Mouse (Mus musculus) cortical plate, adult 2 months (tissue): Measurements from ENCODE around the gene Il3ra.

Experiments used
- CTCF ChIP-seq: fragments of 200-500 bp; IDR thresholded peaks from 2 replicates; pipeline ENCODE4 v1.5.1; 2011; ENCODE audit warnings: mild to moderate bottlenecking, control low read depth, low read length; ENCODE audit not compliant: insufficient read depth; ENCODE audit errors: extremely low read depth
- POLR2A ChIP-seq: fragments of 200-500 bp; IDR thresholded peaks from 2 replicates; pipeline ENCODE4 v1.6.1; 2011; ENCODE audit warnings: mild to moderate bottlenecking, low read length, control low read depth; ENCODE audit not compliant: insufficient read depth; ENCODE audit errors: extremely low read depth

DNA sequence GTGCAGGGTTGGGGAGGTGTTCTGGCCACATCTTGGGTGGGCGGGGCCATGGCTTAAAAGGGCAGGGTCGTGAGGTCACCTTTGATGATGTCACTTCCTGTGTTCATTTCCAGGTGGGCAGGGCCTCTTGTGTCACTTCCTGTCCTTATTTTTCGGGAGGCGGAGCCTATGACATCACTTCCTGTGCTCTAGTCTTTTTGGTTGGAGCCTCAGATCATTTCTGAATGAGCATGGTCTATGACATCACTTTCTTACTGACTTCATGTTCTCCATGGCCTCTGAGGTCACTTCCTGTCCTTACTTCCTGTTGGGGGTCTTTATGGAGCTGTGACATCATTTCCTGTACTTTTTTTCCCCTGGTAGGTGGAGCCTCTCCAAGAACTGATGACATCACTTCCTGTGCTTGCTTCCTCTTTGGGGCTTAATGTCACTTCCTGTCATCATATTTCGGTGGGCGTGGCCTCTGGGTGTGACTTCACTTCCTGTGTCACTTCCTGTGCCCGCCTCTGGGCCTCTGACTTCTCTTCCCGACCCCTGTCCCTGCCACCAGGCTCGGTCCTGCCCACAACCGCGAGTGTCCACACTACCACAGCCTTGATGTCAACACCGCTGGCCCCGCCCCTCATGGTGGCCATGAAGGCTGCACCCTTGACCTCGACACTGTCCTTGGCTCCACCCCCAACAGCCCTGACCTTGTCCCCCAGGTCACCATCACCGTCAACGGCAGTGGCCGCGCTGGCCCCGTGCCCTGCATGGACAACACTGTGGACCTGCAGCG, 3.6 kb downstream of the Il3ra start:
- TF ChIP-seq POLR2A (no peak), CTCF (no peak)
